Mouse (Mus musculus): ENCODE results near the gene Cfap77.

GRCm38 (mm10) chr2:28946312-28946711 lies 108.6 kb downstream of the Cfap77 start:
- TF ChIP-seq POLR2A (IDR thresholded peaks at IDR 0.05; ENCODE audit: low read depth, low read length), result no peak
- no peak for TF ChIP-seq CTCF (IDR thresholded peaks at IDR 0.05; ENCODE audit: extremely low read depth, insufficient read length, insufficient replicate concordance, low read depth, low read length)

Measured in small intestine, adult 2 months (tissue).